Mouse (Mus musculus): ENCODE measurements at regions not wholly inside any gene's neighbourhood (a gene's known extent, or its start where the extent isn't known, plus 50 kb on each side); places are given as distances from the start of the nearest gene placed in this dataset.

GRCm38 (mm10) chr2:85255610-85256009 lies 58.6 kb upstream of the Lrrc55 start:
- TF ChIP-seq CTCF (IDR thresholded peaks at IDR 0.05; ENCODE audit: control insufficient read depth, insufficient read depth, insufficient replicate concordance, low read depth, low read length) (no peak), POLR2A (IDR thresholded peaks at IDR 0.05; ENCODE audit: control insufficient read depth, low read depth, low read length) (no peak)

Data from testis, adult 2 months (tissue).